Mouse (Mus musculus) bone marrow, adult 2 months (tissue): ENCODE data around the gene Kcnh1. TPM values are rescaled to one million over a fixed set of nuclear protein-coding genes. Genes with fewer than 3 reads are reported as not detected.

ENCODE experiments used
- H3K27ac ChIP-seq: fragments of 200-500 bp; 2 replicates; pipeline ENCODE4 v1.5.1; 2012; ENCODE audit warnings: low read depth, mild to moderate bottlenecking, control low read depth, inconsistent platforms, low read length; ENCODE audit not compliant: control insufficient read depth, poor library complexity, insufficient read depth
- H3K4me1 ChIP-seq: fragments of 200-500 bp; 2 replicates; pipeline ENCODE4 v1.6.1; 2011; ENCODE audit warnings: low read length; ENCODE audit not compliant: control insufficient read depth, insufficient read depth
- H3K4me3 ChIP-seq: fragments of 200-500 bp; replicated peaks from 2 replicates; pipeline ENCODE3; 2011; ENCODE audit warnings: mild to moderate bottlenecking, low read depth, low read length, control low read depth; ENCODE audit not compliant: control insufficient read depth
- CTCF ChIP-seq: fragments of 200-500 bp; IDR thresholded peaks from 2 replicates; pipeline ENCODE4 v1.5.1; 2011; ENCODE audit warnings: low read length, control low read depth; ENCODE audit not compliant: control insufficient read depth, insufficient read depth
- POLR2A ChIP-seq: fragments of 200-500 bp; IDR thresholded peaks from 2 replicates; pipeline ENCODE4 v1.6.1; 2011; ENCODE audit warnings: low read depth, mild to moderate bottlenecking, control low read depth, low read length, borderline replicate concordance; ENCODE audit not compliant: control insufficient read depth
- WGBS: fragments of 180-500 bp; shearing (Covaris S2); methylation state at CpG from one replicate; pipeline ENCODE4 v1.1.7; 2018; 5-methylcytosine and 5-hydroxymethylcytosine counted together
- polyA plus RNA-seq: library from polyadenylated mRNA; stranded (reverse); fragments of >200 nt; gene quantifications from 2 replicates; pipeline ENCODE4 v1.2.4, GENCODE M21; 2011; ENCODE audit warnings: low replicate concordance; ENCODE audit not compliant: missing spikeins, insufficient read depth, insufficient read length

The Kcnh1 gene
- polyA plus RNA-seq, 1 experiment = 0.27 TPM

GRCm38 (mm10) chr1:192339361-192340077, 148.9 kb downstream of the Kcnh1 start:
- 71% methylated on average over 9 of the region's 9 CpGs for WGBS
- H3K4me3 ChIP-seq = no peak overlapping the region
- TF ChIP-seq CTCF (no peak), POLR2A (no peak)
- H3K4me1 ChIP-seq = no peaks in the 10 kb centered on the region
- H3K27ac ChIP-seq = no peak overlapping the region

GRCm38 (mm10) chr1:192341774-192342173, 151.2 kb downstream of the Kcnh1 start:
- TF ChIP-seq CTCF (no peak), POLR2A (no peak)
- WGBS = 72% methylated on average over 4 of the region's 4 CpGs
- no peak overlapping the region for H3K4me3 ChIP-seq
- H3K4me1 ChIP-seq = no peaks in the 10 kb centered on the region
- no peak overlapping the region for H3K27ac ChIP-seq

GRCm38 (mm10) chr1:192343996-192344395, 153.4 kb downstream of the Kcnh1 start:
- H3K27ac ChIP-seq = no peak overlapping the region
- H3K4me1 ChIP-seq = no peaks in the 10 kb centered on the region
- 83% methylated on average over 4 of the region's 4 CpGs for WGBS
- TF ChIP-seq POLR2A = no peak
- TF ChIP-seq CTCF = no peak
- H3K4me3 ChIP-seq = no peak overlapping the region

GRCm38 (mm10) chr1:192347327-192347726, 156.8 kb downstream of the Kcnh1 start:
- no peaks in the 10 kb centered on the region for H3K4me1 ChIP-seq
- no peak overlapping the region for H3K4me3 ChIP-seq
- H3K27ac ChIP-seq = no peak overlapping the region
- WGBS = 73% methylated on average over 5 of the region's 5 CpGs
- no peak for TF ChIP-seq POLR2A

- Histone ChIP-seq H3K4me1 (no peaks in the 10 kb centered on the region), H3K4me3 (no peak overlapping the region), H3K27ac (no peak overlapping the region)
- TF ChIP-seq POLR2A (no peak), CTCF (no peak)
- 62% methylated on average over 3 of the region's 3 CpGs for WGBS
Measured at GRCm38 (mm10) chr1:192356231-192356630, 165.7 kb downstream of the Kcnh1 start.

GRCm38 (mm10) chr1:192359212-192359611, 168.6 kb downstream of the Kcnh1 start:
- TF ChIP-seq POLR2A = no peak
- TF ChIP-seq CTCF = no peak
- Histone ChIP-seq H3K4me3 (no peak overlapping the region), H3K27ac (no peak overlapping the region), H3K4me1 (no peaks in the 10 kb centered on the region)
- WGBS = 76% methylated on average over 2 of the region's 2 CpGs

GRCm38 (mm10) chr1:192368336-192368735, 177.8 kb downstream of the Kcnh1 start:
- no peak overlapping the region for H3K27ac ChIP-seq
- H3K4me1 ChIP-seq = no peaks in the 10 kb centered on the region
- TF ChIP-seq CTCF = no peak
- no peak for TF ChIP-seq POLR2A
- 60% methylated on average over 5 of the region's 5 CpGs for WGBS
- no peak overlapping the region for H3K4me3 ChIP-seq

- 81% methylated on average over 4 of the region's 4 CpGs for WGBS
- no peaks in the 10 kb centered on the region for H3K4me1 ChIP-seq
- TF ChIP-seq CTCF (no peak), POLR2A (no peak)
- H3K4me3 ChIP-seq = no peak overlapping the region
- H3K27ac ChIP-seq = no peak overlapping the region
Measured at GRCm38 (mm10) chr1:192371943-192372614, 181.5 kb downstream of the Kcnh1 start.
